Mouse (Mus musculus): ENCODE data around the gene 1700066M21Rik.

The 1700066M21Rik gene

DNA sequence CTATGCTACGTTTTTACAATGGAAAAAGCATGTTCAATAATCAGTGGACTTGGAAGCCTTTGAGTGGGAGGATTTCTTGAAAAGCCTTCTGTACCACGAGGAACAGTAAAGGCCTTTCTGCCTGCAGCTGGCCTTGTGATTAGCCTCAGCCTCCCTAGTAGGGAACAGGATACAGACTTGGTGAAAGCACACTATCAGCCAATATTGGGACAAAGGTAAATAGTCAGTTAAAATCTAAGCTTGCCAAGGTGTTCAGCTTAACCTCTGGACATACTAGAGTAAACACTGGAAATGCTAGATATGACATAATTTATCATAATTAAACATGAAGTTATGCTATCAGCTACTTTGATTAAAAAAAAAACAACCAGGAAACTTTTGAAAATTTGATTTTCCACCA, 36.2 kb upstream of the 1700066M21Rik start:
- TF ChIP-seq CTCF (conservative IDR thresholded peaks at IDR 0.05; ENCODE audit: low read length) (no peak), NANOG (IDR thresholded peaks at IDR 0.05; ENCODE audit: borderline replicate concordance, low read length) (no peak), POU5F1 (IDR thresholded peaks at IDR 0.05; ENCODE audit: borderline replicate concordance, low read length) (no peak)
- Histone ChIP-seq H3K27me3 (ENCODE audit: insufficient read depth, low read length) (no peaks in the 10 kb centered on the region), H3K9me3 (ENCODE audit: low read length) (no peaks in the 10 kb centered on the region), H3K4me1 (replicated peaks; ENCODE audit: low read depth, low read length) (peaks cover 37% of the 10 kb centered on the region), H3K36me3 (ENCODE audit: insufficient read depth, low read length) (no peaks in the 10 kb centered on the region), H3K4me3 (replicated peaks; ENCODE audit: low read length) (no peak overlapping the region)

DNA sequence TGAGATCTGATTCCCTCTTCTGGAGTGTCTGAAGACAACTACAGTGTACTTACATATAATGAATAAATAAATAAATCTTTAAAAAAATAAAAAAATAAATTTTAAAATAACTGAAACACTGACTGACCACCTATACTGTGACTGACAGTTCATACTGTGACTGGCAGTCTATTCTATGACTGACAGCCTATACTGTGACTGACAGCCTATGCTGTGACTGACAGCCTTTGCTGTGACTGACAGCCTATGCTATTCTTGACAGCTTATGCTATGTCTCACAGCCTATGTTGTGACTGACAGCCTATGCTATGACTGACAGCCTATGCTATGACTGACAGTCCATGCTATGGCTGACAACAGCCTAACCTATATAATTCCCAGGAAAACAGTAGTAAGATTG, 29.9 kb upstream of the 1700066M21Rik start:
- no peak for TF ChIP-seq NANOG (IDR thresholded peaks at IDR 0.05; ENCODE audit: borderline replicate concordance, low read length)
- no peak for TF ChIP-seq CTCF (conservative IDR thresholded peaks at IDR 0.05; ENCODE audit: low read length)
- no peak overlapping the region for H3K4me3 ChIP-seq (replicated peaks; ENCODE audit: low read length)
- peaks cover 34% of the 10 kb centered on the region for H3K4me1 ChIP-seq (replicated peaks; ENCODE audit: low read depth, low read length)
- H3K9me3 ChIP-seq (ENCODE audit: low read length), result no peaks in the 10 kb centered on the region
- no peaks in the 10 kb centered on the region for H3K27me3 ChIP-seq (ENCODE audit: insufficient read depth, low read length)
- H3K36me3 ChIP-seq (ENCODE audit: insufficient read depth, low read length), result no peaks in the 10 kb centered on the region

DNA sequence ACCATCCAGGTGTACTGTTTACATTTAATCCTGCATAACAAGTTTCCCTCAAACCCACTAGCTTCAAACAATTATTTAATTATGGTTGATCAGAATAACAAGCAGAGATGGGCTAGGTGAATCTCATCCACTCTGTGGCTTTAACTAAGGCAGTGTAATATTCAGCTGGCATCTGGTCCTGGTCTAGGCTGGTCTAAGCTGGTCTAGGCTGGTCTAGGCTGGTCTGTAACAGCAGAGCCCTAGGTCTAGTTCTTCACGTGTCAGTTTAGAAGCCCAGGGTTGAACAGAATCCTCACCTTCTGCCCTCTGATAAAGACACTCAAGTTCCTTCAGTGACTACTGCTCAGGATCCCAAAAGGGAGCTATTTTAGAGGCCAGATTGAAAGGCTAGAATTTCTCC, 25.5 kb upstream of the 1700066M21Rik start:
- Histone ChIP-seq H3K4me3 (replicated peaks; ENCODE audit: low read length) (no peak overlapping the region), H3K27me3 (ENCODE audit: insufficient read depth, low read length) (no peaks in the 10 kb centered on the region), H3K4me1 (replicated peaks; ENCODE audit: low read depth, low read length) (peaks cover 5% of the 10 kb centered on the region), H3K36me3 (ENCODE audit: insufficient read depth, low read length) (no peaks in the 10 kb centered on the region), H3K9me3 (ENCODE audit: low read length) (no peaks in the 10 kb centered on the region)
- TF ChIP-seq CTCF (conservative IDR thresholded peaks at IDR 0.05; ENCODE audit: low read length), result no peak
- no peak for TF ChIP-seq NANOG (IDR thresholded peaks at IDR 0.05; ENCODE audit: borderline replicate concordance, low read length)
- TF ChIP-seq POU5F1 (IDR thresholded peaks at IDR 0.05; ENCODE audit: borderline replicate concordance, low read length), result no peak

DNA sequence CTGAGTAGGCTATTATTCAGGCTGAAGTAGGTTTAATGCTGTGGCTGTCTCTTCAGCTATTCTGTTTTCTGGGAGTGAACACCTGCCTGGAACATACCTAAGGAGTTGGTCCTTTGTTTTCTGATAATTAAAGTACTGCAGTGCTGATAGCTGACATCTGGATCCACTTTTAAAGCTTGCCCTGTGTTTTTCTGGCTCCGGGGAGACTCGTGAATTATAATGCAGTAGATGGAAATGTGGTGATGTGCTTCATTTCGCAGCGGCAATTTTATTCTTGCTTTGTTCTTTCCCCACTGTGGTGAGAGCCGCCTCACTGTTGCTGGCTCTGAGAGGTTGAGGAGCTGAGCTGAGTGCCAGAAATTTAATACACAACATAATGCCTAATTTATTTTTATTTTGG, 18.9 kb upstream of the 1700066M21Rik start:
- H3K9me3 ChIP-seq (ENCODE audit: low read length), result no peaks in the 10 kb centered on the region
- no peaks in the 10 kb centered on the region for H3K4me1 ChIP-seq (replicated peaks; ENCODE audit: low read depth, low read length)
- no peak overlapping the region for H3K4me3 ChIP-seq (replicated peaks; ENCODE audit: low read length)
- H3K27me3 ChIP-seq (ENCODE audit: insufficient read depth, low read length), result no peaks in the 10 kb centered on the region
- H3K36me3 ChIP-seq (ENCODE audit: insufficient read depth, low read length), result no peaks in the 10 kb centered on the region; the same call in 1 of the 2 replicates
- TF ChIP-seq POU5F1 (IDR thresholded peaks at IDR 0.05; ENCODE audit: borderline replicate concordance, low read length) (no peak), NANOG (IDR thresholded peaks at IDR 0.05; ENCODE audit: borderline replicate concordance, low read length) (no peak), CTCF (conservative IDR thresholded peaks at IDR 0.05; ENCODE audit: low read length) (no peak)

DNA sequence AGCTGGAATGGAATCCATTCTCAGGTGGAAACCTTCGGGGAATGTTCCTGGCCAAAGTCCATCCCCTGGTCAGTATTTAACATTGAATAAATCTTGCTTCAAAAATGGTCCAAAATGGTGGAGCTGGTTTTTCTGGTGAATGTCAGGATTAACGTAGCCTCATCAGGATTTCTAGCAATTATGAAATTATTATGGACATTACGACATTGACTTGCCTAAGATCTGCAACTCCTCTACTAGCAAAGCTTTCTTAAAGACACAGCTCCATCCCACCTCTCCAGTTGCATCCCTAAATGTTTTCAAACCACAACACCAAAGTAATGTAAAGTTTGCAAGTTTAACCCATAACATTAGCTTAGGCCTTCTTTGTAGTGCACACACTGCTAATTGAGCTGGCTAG, 10.0 kb upstream of the 1700066M21Rik start:
- Histone ChIP-seq H3K9me3 (ENCODE audit: low read length) (peaks cover 5% of the 10 kb centered on the region; the same call in 1 of the 2 replicates), H3K27me3 (ENCODE audit: insufficient read depth, low read length) (no peaks in the 10 kb centered on the region), H3K4me1 (replicated peaks; ENCODE audit: low read depth, low read length) (peaks cover 22% of the 10 kb centered on the region), H3K4me3 (replicated peaks; ENCODE audit: low read length) (no peak overlapping the region), H3K36me3 (ENCODE audit: insufficient read depth, low read length) (no peaks in the 10 kb centered on the region)
- TF ChIP-seq NANOG (IDR thresholded peaks at IDR 0.05; ENCODE audit: borderline replicate concordance, low read length), result no peak
- no peak for TF ChIP-seq CTCF (conservative IDR thresholded peaks at IDR 0.05; ENCODE audit: low read length)
- no peak for TF ChIP-seq POU5F1 (IDR thresholded peaks at IDR 0.05; ENCODE audit: borderline replicate concordance, low read length)

DNA sequence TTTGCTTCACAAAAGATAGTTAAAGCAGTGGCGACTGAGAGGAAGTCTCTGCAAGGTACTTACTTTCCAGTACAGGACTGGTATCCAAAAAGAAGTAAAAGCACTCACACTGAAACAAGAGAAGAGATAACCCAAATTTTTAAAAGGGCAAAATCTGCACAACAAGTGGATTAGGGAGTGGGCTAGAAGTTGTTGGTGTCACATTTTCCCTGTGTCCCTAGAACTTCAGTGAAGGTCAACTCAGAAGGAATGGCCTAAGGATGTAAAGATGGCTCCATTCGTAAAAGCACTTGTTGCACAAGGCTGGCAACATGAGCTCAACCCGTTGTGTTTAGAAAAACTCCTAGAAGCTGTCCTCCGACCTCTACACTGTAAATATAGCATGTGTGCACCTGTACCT, 8.3 kb upstream of the 1700066M21Rik start:
- TF ChIP-seq CTCF (conservative IDR thresholded peaks at IDR 0.05; ENCODE audit: low read length) (no peak), NANOG (IDR thresholded peaks at IDR 0.05; ENCODE audit: borderline replicate concordance, low read length) (no peak), POU5F1 (IDR thresholded peaks at IDR 0.05; ENCODE audit: borderline replicate concordance, low read length) (no peak)
- H3K4me3 ChIP-seq (replicated peaks; ENCODE audit: low read length), result no peak overlapping the region
- H3K27me3 ChIP-seq (ENCODE audit: insufficient read depth, low read length), result no peaks in the 10 kb centered on the region
- H3K4me1 ChIP-seq (replicated peaks; ENCODE audit: low read depth, low read length), result peaks cover 22% of the 10 kb centered on the region
- peaks cover 9% of the 10 kb centered on the region for H3K36me3 ChIP-seq (ENCODE audit: insufficient read depth, low read length)
- H3K9me3 ChIP-seq (ENCODE audit: low read length), result peaks cover 10% of the 10 kb centered on the region; the same call in 1 of the 2 replicates

DNA sequence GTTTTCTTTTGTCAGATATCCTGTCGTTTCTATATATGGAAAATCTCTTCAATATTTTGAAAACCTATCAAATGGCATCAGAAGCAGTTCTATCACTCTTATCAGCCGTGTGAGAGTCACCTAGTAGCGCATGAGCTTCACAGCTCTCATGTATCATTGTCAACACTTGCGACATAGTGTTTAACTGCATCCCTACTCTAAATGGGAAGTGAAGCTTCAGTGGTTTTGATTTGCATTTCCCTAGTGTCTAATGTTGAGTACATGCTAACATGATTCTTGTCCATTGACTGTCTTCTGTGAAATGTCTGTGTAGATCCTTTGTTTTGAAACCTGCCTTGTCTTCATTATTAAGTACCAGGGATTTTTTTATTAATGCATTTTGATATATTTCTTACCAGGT, 7.0 kb upstream of the 1700066M21Rik start:
- Histone ChIP-seq H3K4me3 (replicated peaks; ENCODE audit: low read length) (no peak overlapping the region), H3K4me1 (replicated peaks; ENCODE audit: low read depth, low read length) (peaks cover 27% of the 10 kb centered on the region), H3K36me3 (ENCODE audit: insufficient read depth, low read length) (peaks cover 15% of the 10 kb centered on the region), H3K9me3 (ENCODE audit: low read length) (peaks cover 10% of the 10 kb centered on the region; the same call in 1 of the 2 replicates), H3K27me3 (ENCODE audit: insufficient read depth, low read length) (no peaks in the 10 kb centered on the region)
- no peak for TF ChIP-seq POU5F1 (IDR thresholded peaks at IDR 0.05; ENCODE audit: borderline replicate concordance, low read length)
- no peak for TF ChIP-seq NANOG (IDR thresholded peaks at IDR 0.05; ENCODE audit: borderline replicate concordance, low read length)
- no peak for TF ChIP-seq CTCF (conservative IDR thresholded peaks at IDR 0.05; ENCODE audit: low read length)

DNA sequence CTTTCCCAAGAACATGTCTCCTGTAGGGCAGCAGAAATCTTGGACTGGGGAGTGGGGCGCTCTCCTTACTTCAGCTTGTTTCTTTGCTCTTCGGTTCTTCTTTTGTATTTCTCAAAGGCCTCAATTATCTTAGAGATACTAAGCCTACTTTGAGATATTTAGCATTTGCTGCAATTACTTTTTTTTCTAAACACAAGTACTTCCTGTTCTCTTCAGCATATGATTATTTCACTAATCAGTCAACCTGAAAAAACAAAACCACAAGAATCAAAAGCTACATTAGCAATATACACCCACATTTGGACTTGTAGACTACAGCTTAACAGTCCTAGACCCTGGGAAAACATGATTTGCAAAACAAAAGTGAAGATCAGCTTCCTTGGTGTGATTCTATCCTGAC, 2.1 kb upstream of the 1700066M21Rik start:
- H3K4me3 ChIP-seq (replicated peaks; ENCODE audit: low read length), result no peak overlapping the region
- peaks cover 23% of the 10 kb centered on the region for H3K36me3 ChIP-seq (ENCODE audit: insufficient read depth, low read length)
- peaks cover 10% of the 10 kb centered on the region; the same call in 1 of the 2 replicates for H3K9me3 ChIP-seq (ENCODE audit: low read length)
- TF ChIP-seq POU5F1 (IDR thresholded peaks at IDR 0.05; ENCODE audit: borderline replicate concordance, low read length), result no peak
- no peak for TF ChIP-seq NANOG (IDR thresholded peaks at IDR 0.05; ENCODE audit: borderline replicate concordance, low read length)
- no peak for TF ChIP-seq CTCF (conservative IDR thresholded peaks at IDR 0.05; ENCODE audit: low read length)
- no peaks in the 10 kb centered on the region for H3K27me3 ChIP-seq (ENCODE audit: insufficient read depth, low read length)
- peaks cover 28% of the 10 kb centered on the region for H3K4me1 ChIP-seq (replicated peaks; ENCODE audit: low read depth, low read length)

DNA sequence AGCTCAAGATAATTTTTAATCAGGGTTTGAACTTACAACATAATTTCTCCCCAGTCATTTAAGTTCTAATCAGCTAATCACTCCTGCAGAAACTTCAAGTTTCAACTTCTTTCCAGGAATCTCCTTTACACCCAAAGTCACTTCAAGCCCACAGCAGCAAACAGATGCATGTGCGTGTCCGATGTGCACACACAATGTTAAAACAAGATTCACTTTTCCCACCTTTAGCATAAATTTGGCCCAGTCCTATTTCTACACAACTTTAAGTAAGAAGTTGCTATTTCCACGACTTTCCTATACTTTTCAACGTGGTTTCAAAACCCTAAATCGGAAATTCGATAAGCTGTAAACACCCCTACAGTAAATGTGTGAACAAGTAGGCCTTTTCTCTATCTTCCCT, 614 bp upstream of the 1700066M21Rik start:
- TF ChIP-seq CTCF (conservative IDR thresholded peaks at IDR 0.05; ENCODE audit: low read length), result no peak
- no peak for TF ChIP-seq NANOG (IDR thresholded peaks at IDR 0.05; ENCODE audit: borderline replicate concordance, low read length)
- no peak for TF ChIP-seq POU5F1 (IDR thresholded peaks at IDR 0.05; ENCODE audit: borderline replicate concordance, low read length)
- Histone ChIP-seq H3K4me3 (replicated peaks; ENCODE audit: low read length) (peak overlapping the region; percentile 96), H3K36me3 (ENCODE audit: insufficient read depth, low read length) (peaks cover 26% of the 10 kb centered on the region), H3K4me1 (replicated peaks; ENCODE audit: low read depth, low read length) (peaks cover 27% of the 10 kb centered on the region), H3K27me3 (ENCODE audit: insufficient read depth, low read length) (no peaks in the 10 kb centered on the region), H3K9me3 (ENCODE audit: low read length) (peaks cover 10% of the 10 kb centered on the region; the same call in 1 of the 2 replicates)
